Mouse (Mus musculus): Measurements from ENCODE around the gene Cdk8. TPM values are rescaled to one million over a fixed set of nuclear protein-coding genes. Genes with fewer than 3 reads are reported as not detected.

Cdk8 gene
- polyA plus RNA-seq, 1 experiment from 2014 or later: 34.0 TPM

GRCm38 (mm10) chr5:146288048-146288501, 57.0 kb downstream of the Cdk8 start:
- Histone ChIP-seq H3K27ac (replicated peaks) (no peak overlapping the region), H3K9me3 (no peaks in the 10 kb centered on the region), H3K4me2 (replicated peaks) (no peak overlapping the region), H3K36me3 (peaks cover 41% of the 10 kb centered on the region), H3K27me3 (no peaks in the 10 kb centered on the region), H3K4me1 (no peaks in the 10 kb centered on the region), H3K4me3 (no peak overlapping the region), H3K9ac (replicated peaks) (no peak overlapping the region)
- 90% methylated on average over 13 of the region's 13 CpGs for WGBS
- ATAC-seq (ENCODE audit: low FRiP score, low read depth): no peak

GRCm38 (mm10) chr5:146289921-146290320, 58.9 kb downstream of the Cdk8 start:
- H3K27me3 ChIP-seq: no peaks in the 10 kb centered on the region
- ATAC-seq (ENCODE audit: low FRiP score, low read depth): no peak
- 88% methylated on average over 7 of the region's 7 CpGs for WGBS

GRCm38 (mm10) chr5:146290446-146290845, 59.4 kb downstream of the Cdk8 start:
- Histone ChIP-seq H3K27me3 (no peaks in the 10 kb centered on the region), H3K36me3 (peaks cover 34% of the 10 kb centered on the region), H3K4me1 (no peaks in the 10 kb centered on the region), H3K4me3 (no peak overlapping the region), H3K4me2 (replicated peaks) (no peak overlapping the region), H3K27ac (replicated peaks) (no peak overlapping the region), H3K9ac (replicated peaks) (no peak overlapping the region), H3K9me3 (no peaks in the 10 kb centered on the region)
- WGBS: 90% methylated on average over 5 of the region's 5 CpGs
- ATAC-seq (ENCODE audit: low FRiP score, low read depth): no peak

More at GRCm38 (mm10) chr5:146289921-146290320, 58.9 kb downstream of the Cdk8 start:
- Histone ChIP-seq H3K4me1 (no peaks in the 10 kb centered on the region), H3K27ac (replicated peaks) (no peak overlapping the region), H3K9ac (replicated peaks) (no peak overlapping the region), H3K4me3 (no peak overlapping the region), H3K36me3 (peaks cover 31% of the 10 kb centered on the region), H3K4me2 (replicated peaks) (no peak overlapping the region), H3K9me3 (no peaks in the 10 kb centered on the region)

- H3K36me3 ChIP-seq: peaks cover 37% of the 10 kb centered on the region
- 92% methylated on average over 5 of the region's 5 CpGs for WGBS
- H3K27me3 ChIP-seq: no peaks in the 10 kb centered on the region
- H3K4me1 ChIP-seq: no peaks in the 10 kb centered on the region
- no peak overlapping the region for H3K9ac ChIP-seq (replicated peaks)
- no peak overlapping the region for H3K4me3 ChIP-seq
- no peak overlapping the region for H3K27ac ChIP-seq (replicated peaks)
- H3K9me3 ChIP-seq: no peaks in the 10 kb centered on the region
- no peak overlapping the region for H3K4me2 ChIP-seq (replicated peaks)
- no peak for ATAC-seq (ENCODE audit: low FRiP score, low read depth)
These were observed 60.5 kb downstream of the Cdk8 start for GRCm38 (mm10) chr5:146291560-146291959.

- Histone ChIP-seq H3K36me3 (peaks cover 35% of the 10 kb centered on the region), H3K27me3 (no peaks in the 10 kb centered on the region), H3K4me3 (no peak overlapping the region), H3K9me3 (no peaks in the 10 kb centered on the region), H3K27ac (replicated peaks) (no peak overlapping the region), H3K9ac (replicated peaks) (no peak overlapping the region), H3K4me1 (no peaks in the 10 kb centered on the region), H3K4me2 (replicated peaks) (no peak overlapping the region)
- no peak for ATAC-seq (ENCODE audit: low FRiP score, low read depth)
- 87% methylated on average over 5 of the region's 5 CpGs for WGBS
These were observed 62.1 kb downstream of the Cdk8 start for GRCm38 (mm10) chr5:146292896-146293680.

- no peak for ATAC-seq (ENCODE audit: low FRiP score, low read depth)
- Histone ChIP-seq H3K36me3 (peaks cover 40% of the 10 kb centered on the region), H3K4me2 (replicated peaks) (no peak overlapping the region), H3K9ac (replicated peaks) (no peak overlapping the region), H3K9me3 (no peaks in the 10 kb centered on the region), H3K27me3 (no peaks in the 10 kb centered on the region), H3K27ac (replicated peaks) (no peak overlapping the region), H3K4me1 (no peaks in the 10 kb centered on the region), H3K4me3 (no peak overlapping the region)
- 93% methylated on average over 11 of the region's 11 CpGs for WGBS
These were observed 63.1 kb downstream of the Cdk8 start for GRCm38 (mm10) chr5:146293919-146294700.

- Histone ChIP-seq H3K36me3 (peaks cover 45% of the 10 kb centered on the region), H3K9ac (replicated peaks) (no peak overlapping the region), H3K4me3 (no peak overlapping the region), H3K27me3 (no peaks in the 10 kb centered on the region), H3K9me3 (no peaks in the 10 kb centered on the region), H3K4me1 (no peaks in the 10 kb centered on the region), H3K27ac (replicated peaks) (no peak overlapping the region), H3K4me2 (replicated peaks) (no peak overlapping the region)
- WGBS: 94% methylated on average over 5 of the region's 5 CpGs
- no peak for ATAC-seq (ENCODE audit: low FRiP score, low read depth)
These were observed 63.8 kb downstream of the Cdk8 start for GRCm38 (mm10) chr5:146294834-146295233.

GRCm38 (mm10) chr5:146298807-146299519, 67.9 kb downstream of the Cdk8 start:
- Histone ChIP-seq H3K9me3 (no peaks in the 10 kb centered on the region), H3K27ac (replicated peaks) (no peak overlapping the region), H3K4me2 (replicated peaks) (no peak overlapping the region), H3K27me3 (no peaks in the 10 kb centered on the region), H3K9ac (replicated peaks) (no peak overlapping the region), H3K4me1 (no peaks in the 10 kb centered on the region), H3K4me3 (no peak overlapping the region), H3K36me3 (peaks cover 67% of the 10 kb centered on the region)
- ATAC-seq (ENCODE audit: low FRiP score, low read depth): no peak
- WGBS: 91% methylated on average over 13 of the region's 13 CpGs

- H3K36me3 ChIP-seq: peaks cover 67% of the 10 kb centered on the region
- no peaks in the 10 kb centered on the region for H3K4me1 ChIP-seq
- H3K4me3 ChIP-seq: no peak overlapping the region
- 98% methylated on average over 8 of the region's 8 CpGs for WGBS
- no peak for ATAC-seq (ENCODE audit: low FRiP score, low read depth)
- H3K9me3 ChIP-seq: no peaks in the 10 kb centered on the region
- H3K9ac ChIP-seq (replicated peaks): no peak overlapping the region
- no peaks in the 10 kb centered on the region for H3K27me3 ChIP-seq
- H3K4me2 ChIP-seq (replicated peaks): no peak overlapping the region
- H3K27ac ChIP-seq (replicated peaks): no peak overlapping the region
These were observed 68.5 kb downstream of the Cdk8 start for GRCm38 (mm10) chr5:146299520-146299870.

GRCm38 (mm10) chr5:146303470-146303869, 72.4 kb downstream of the Cdk8 start:
- H3K27me3 ChIP-seq: no peaks in the 10 kb centered on the region
- ATAC-seq (ENCODE audit: low FRiP score, low read depth): peak; percentile 39; the same call in 1 of the 2 replicates
- H3K4me1 ChIP-seq: no peaks in the 10 kb centered on the region
- H3K27ac ChIP-seq (replicated peaks): no peak overlapping the region
- H3K9me3 ChIP-seq: no peaks in the 10 kb centered on the region
- 93% methylated on average over 5 of the region's 5 CpGs for WGBS
- no peak overlapping the region for H3K4me3 ChIP-seq
- no peak overlapping the region for H3K9ac ChIP-seq (replicated peaks)
- H3K36me3 ChIP-seq: peaks cover 44% of the 10 kb centered on the region
- no peak overlapping the region for H3K4me2 ChIP-seq (replicated peaks)

GRCm38 (mm10) chr5:146307046-146307743, 76.2 kb downstream of the Cdk8 start:
- WGBS: 85% methylated on average over 8 of the region's 8 CpGs

More at GRCm38 (mm10) chr5:146307046-146307743, 76.2 kb downstream of the Cdk8 start:
- Histone ChIP-seq H3K27ac (replicated peaks) (no peak overlapping the region), H3K27me3 (no peaks in the 10 kb centered on the region), H3K4me3 (no peak overlapping the region), H3K4me2 (replicated peaks) (no peak overlapping the region), H3K9ac (replicated peaks) (no peak overlapping the region), H3K4me1 (no peaks in the 10 kb centered on the region), H3K9me3 (no peaks in the 10 kb centered on the region), H3K36me3 (peaks cover 12% of the 10 kb centered on the region)
- ATAC-seq (ENCODE audit: low FRiP score, low read depth): no peak

All from midbrain, embryonic 12.5 days (tissue).